Mouse (Mus musculus) hindbrain, embryonic 11.5 days (tissue): Measurements from ENCODE around the gene Cwc25. TPM values are rescaled to one million over a fixed set of nuclear protein-coding genes. Genes with fewer than 3 reads are reported as not detected.

Experiments used
- ATAC-seq: fragments of 200-750 bp; cut with Nextera tagmentation; 2 replicates; pipeline ENCODE4 v1.8.0; 2017; ENCODE audit warnings: mild to moderate bottlenecking, moderate TSS enrichment, moderate library complexity; ENCODE audit not compliant: low FRiP score
- DNase-seq: peaks from one replicate; pipeline ENCODE4 v3.0.0-alpha.2; 2015; ENCODE audit warnings: low spot score
- H3K27ac ChIP-seq: fragments of 300-500 bp; sonication (generic); 2 replicates; pipeline ENCODE4 v1.5.1; 2014; ENCODE audit warnings: mild to moderate bottlenecking, low read depth, low read length
- H3K27me3 ChIP-seq: fragments of 300-500 bp; sonication (generic); 2 replicates; pipeline ENCODE4 v1.6.1; 2014; ENCODE audit warnings: mild to moderate bottlenecking, low read length, moderate library complexity, mixed read lengths; ENCODE audit not compliant: control insufficient read depth, insufficient read depth
- H3K36me3 ChIP-seq: fragments of 300-500 bp; sonication (generic); 2 replicates; pipeline ENCODE4 v1.6.1; 2014; ENCODE audit warnings: mild to moderate bottlenecking, low read length, moderate library complexity, mixed read lengths; ENCODE audit not compliant: control insufficient read depth, insufficient read depth
- H3K4me1 ChIP-seq: fragments of 300-500 bp; sonication (generic); replicated peaks from 2 replicates; pipeline ENCODE4 v1.6.1; 2014; ENCODE audit warnings: low read length, mixed read lengths; ENCODE audit not compliant: control insufficient read depth, insufficient read depth
- H3K4me2 ChIP-seq: fragments of 300-500 bp; sonication (generic); replicated peaks from 2 replicates; pipeline ENCODE4 v1.6.1; 2014; ENCODE audit warnings: mild to moderate bottlenecking, low read depth, low read length
- H3K4me3 ChIP-seq: fragments of 300-500 bp; sonication (generic); 2 replicates; pipeline ENCODE4 v1.5.1; 2014; ENCODE audit warnings: low read depth, low read length
- H3K9ac ChIP-seq: fragments of 300-500 bp; sonication (generic); 2 replicates; pipeline ENCODE4 v1.6.1; 2014; ENCODE audit warnings: low read depth, low read length
- H3K9me3 ChIP-seq: fragments of 300-500 bp; sonication (generic); 2 replicates; pipeline ENCODE4 v1.6.1; 2016; ENCODE audit warnings: low read length; ENCODE audit not compliant: control insufficient read depth
- WGBS: fragments of 180-500 bp; shearing (Covaris S2); extraction: QIAGEN DNeasy Blood & Tissue Kit; methylation state at CpG from one replicate; pipeline ENCODE4 v1.1.7; 2014; 5-methylcytosine and 5-hydroxymethylcytosine counted together
- polyA plus RNA-seq: library from polyadenylated mRNA; unstranded; fragments of >200 nt; fragmentation: Nextera tagmentation; extraction: Ambion mirVana; gene quantifications from 2 replicates; pipeline ENCODE4 v1.2.1, GENCODE M21; 2014

The Cwc25 gene
- polyA plus RNA-seq, 1 experiment from 2014 or later = 17.0 TPM

DNA sequence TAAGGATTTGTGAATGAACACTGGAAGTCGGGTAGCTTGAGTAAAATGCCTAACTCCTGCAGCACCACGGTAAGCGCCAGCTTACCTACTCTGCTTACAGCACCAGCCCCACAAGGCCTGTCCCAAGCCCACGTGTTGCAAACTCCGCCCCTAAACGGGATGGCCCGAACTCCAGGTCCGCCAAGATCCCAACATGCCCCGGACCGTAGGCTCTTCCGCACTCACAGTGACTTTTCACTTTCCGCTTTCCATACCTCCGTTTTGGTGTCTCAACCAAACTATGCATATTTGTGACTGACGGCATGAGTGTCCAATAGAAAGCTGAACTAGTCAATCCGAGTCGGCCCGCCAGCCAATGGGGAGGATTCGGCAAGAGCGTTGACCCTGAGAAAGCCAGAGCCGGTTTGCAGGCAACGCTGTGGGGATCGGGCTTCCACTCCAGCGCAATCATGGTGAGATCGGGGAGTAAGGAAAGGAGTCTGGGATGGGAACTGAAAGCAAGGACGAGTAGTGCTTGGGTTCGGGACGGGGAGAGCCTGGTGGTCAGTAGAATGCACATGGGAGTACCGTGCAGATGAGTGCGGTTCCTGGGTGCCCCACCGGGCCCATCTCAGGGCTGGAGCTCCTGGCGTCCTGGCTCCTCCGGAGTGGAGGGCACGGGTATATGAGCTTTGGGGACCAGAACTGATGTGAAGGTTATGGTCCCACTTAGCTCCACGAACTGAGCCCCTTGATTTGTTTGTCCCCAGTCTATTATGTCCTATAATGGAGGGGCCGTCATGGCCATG is 63.1 kb downstream of the Cwc25 start, which contains the start of gene Psmb3:
Gene Psmb3 (plus strand): TSS at position 361 of the 788 bp plus-strand sequence.
- peak within 1 kb of the TSS; percentile 76 for H3K27ac ChIP-seq

GRCm38 (mm10) chr11:97702393-97702745 is 64.0 kb downstream of the Cwc25 start:
- Histone ChIP-seq H3K4me1 (peaks cover 14% of the 10 kb centered on the region), H3K36me3 (0 out of 2 replicates have a peak, but pooled peaks cover 4% of the 10 kb centered on the region), H3K4me3 (peak overlapping the region; percentile 85), H3K9ac (peak overlapping the region; percentile 61), H3K27me3 (no peaks in the 10 kb centered on the region), H3K9me3 (no peaks in the 10 kb centered on the region), H3K4me2 (peak overlapping the region; percentile 96), H3K27ac (peak overlapping the region; percentile 72; the same call in 1 of the 2 replicates)
- ATAC-seq = no peak
- under 1% methylated on average over 24 of the region's 24 CpGs for WGBS
- DNase-seq = peak; percentile 94

More for the DNA sequence above, 63.1 kb downstream of the Cwc25 start, which contains the start of gene Psmb3:
- H3K27me3 ChIP-seq = no peaks in the 10 kb centered on the region
- peak within 1 kb of the TSS; percentile 96 for H3K4me2 ChIP-seq
- peak; percentile 97 for DNase-seq
- ATAC-seq = peak; percentile 88
- H3K36me3 ChIP-seq = peaks cover 4% of the 10 kb centered on the region; the same call in 1 of the 2 replicates
- peaks cover 10% of the 10 kb centered on the region for H3K4me1 ChIP-seq
- no peaks in the 10 kb centered on the region for H3K9me3 ChIP-seq
- peak within 1 kb of the TSS; percentile 85 for H3K4me3 ChIP-seq
- under 1% methylated on average over 35 of the region's 35 CpGs for WGBS
- peak within 1 kb of the TSS; percentile 89 for H3K9ac ChIP-seq

DNA sequence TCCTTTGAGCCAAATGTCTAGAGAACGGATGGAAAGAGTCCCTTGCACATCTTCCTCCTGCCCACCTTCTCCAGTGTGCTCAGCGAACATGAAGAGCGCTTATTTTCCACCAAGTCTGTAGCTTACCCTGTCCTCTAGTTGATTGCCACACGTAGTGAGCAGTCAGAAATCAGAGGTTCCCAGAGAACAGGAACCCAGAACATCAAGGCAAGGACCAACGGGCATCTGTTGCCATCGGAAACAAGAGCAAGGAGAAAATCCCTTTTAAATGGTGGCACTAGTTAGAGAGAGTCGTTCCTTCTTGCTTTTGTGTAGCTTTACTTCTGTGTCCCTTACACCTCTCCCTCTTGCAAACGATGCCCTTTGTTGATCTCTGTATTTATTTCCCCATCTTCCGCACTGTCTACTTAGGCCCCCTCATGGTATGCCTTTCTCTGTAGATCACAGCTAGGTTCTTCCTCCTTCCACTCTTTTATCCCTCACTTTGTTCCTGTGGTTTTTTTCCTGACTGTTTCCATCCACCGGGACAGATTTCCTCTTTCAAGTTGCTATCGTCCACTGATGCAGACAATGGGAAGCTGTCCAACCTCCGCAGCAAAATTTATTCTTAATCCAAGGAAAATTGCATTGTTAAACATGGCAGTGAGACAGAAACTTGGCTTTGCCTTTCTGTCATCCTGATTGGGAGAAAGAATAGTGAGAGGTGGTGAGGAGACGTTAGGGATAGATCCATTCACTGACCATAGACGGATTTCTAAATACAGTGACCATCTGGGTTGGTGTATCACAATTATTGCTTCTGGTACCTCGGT is 64.6 kb downstream of the Cwc25 start:
- Histone ChIP-seq H3K4me1 (peaks cover 14% of the 10 kb centered on the region), H3K9me3 (no peaks in the 10 kb centered on the region), H3K4me3 (peak overlapping the region; percentile 85), H3K36me3 (0 out of 2 replicates have a peak, but pooled peaks cover 2% of the 10 kb centered on the region), H3K9ac (no peak overlapping the region; the same call in 1 of the 2 replicates), H3K4me2 (peak overlapping the region; percentile 96), H3K27me3 (no peaks in the 10 kb centered on the region), H3K27ac (no peak overlapping the region)
- DNase-seq (no peak), ATAC-seq (no peak)
- WGBS = 57% methylated on average over 15 of the region's 15 CpGs

GRCm38 (mm10) chr11:97700746-97701580 is 65.4 kb downstream of the Cwc25 start:
- WGBS = 19% methylated on average over 30 of the region's 30 CpGs
- no peak for DNase-seq
- peak overlapping the region; percentile 98 for H3K27ac ChIP-seq

GRCm38 (mm10) chr11:97700003-97700745 is 66.2 kb downstream of the Cwc25 start, which contains the start of gene Pcgf2:
Pcgf2 (minus strand) TSS chr11:97700497.
- Histone ChIP-seq H3K4me2 (peak within 1 kb of the TSS; percentile 96), H3K36me3 (no peaks in the 10 kb centered on the region), H3K9me3 (no peaks in the 10 kb centered on the region), H3K4me1 (peaks cover 27% of the 10 kb centered on the region), H3K27ac (peak within 1 kb of the TSS; percentile 98), H3K27me3 (no peaks in the 10 kb centered on the region), H3K9ac (peak within 1 kb of the TSS; percentile 97), H3K4me3 (peak within 1 kb of the TSS; percentile 89)
- ATAC-seq (peak; percentile 23), DNase-seq (peak; percentile 81)
- under 1% methylated on average over 77 of the region's 85 CpGs for WGBS

More at GRCm38 (mm10) chr11:97700746-97701580, 65.4 kb downstream of the Cwc25 start:
- Histone ChIP-seq H3K9me3 (no peaks in the 10 kb centered on the region), H3K9ac (peak overlapping the region; percentile 97), H3K27me3 (no peaks in the 10 kb centered on the region), H3K4me3 (peak overlapping the region; percentile 89), H3K4me2 (peak overlapping the region; percentile 96), H3K4me1 (peaks cover 19% of the 10 kb centered on the region), H3K36me3 (no peaks in the 10 kb centered on the region)
- ATAC-seq = no peak

DNA sequence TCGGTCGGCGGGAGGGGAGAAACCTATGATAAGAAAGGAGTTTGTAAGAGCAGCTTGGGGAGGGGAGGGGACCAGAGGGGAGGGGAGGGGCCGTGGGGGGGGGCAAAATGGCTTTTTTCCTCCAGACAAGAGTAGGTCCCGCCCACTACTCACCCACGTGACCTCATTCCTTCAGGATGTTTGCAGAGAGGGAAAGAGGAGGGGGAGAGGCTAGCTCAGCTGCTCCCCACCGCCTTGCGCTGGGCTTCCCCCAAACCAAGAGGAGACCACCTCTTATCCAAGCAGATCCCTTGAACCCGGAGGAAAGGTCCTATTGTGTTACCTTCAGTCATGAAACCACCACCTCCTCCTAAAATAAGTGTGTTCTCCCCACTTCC is 66.7 kb downstream of the Cwc25 start:
- peak overlapping the region; percentile 98 for H3K27ac ChIP-seq
- peak overlapping the region; percentile 89 for H3K4me3 ChIP-seq
- H3K9me3 ChIP-seq = no peaks in the 10 kb centered on the region
- peak overlapping the region; percentile 97 for H3K9ac ChIP-seq
- DNase-seq (peak; percentile 95), ATAC-seq (peak; percentile 62)
- H3K4me2 ChIP-seq = peak overlapping the region; percentile 96
- peaks cover 27% of the 10 kb centered on the region for H3K4me1 ChIP-seq
- no peaks in the 10 kb centered on the region for H3K36me3 ChIP-seq
- WGBS = 0% methylated on average over 5 of the region's 9 CpGs
- H3K27me3 ChIP-seq = no peaks in the 10 kb centered on the region

DNA sequence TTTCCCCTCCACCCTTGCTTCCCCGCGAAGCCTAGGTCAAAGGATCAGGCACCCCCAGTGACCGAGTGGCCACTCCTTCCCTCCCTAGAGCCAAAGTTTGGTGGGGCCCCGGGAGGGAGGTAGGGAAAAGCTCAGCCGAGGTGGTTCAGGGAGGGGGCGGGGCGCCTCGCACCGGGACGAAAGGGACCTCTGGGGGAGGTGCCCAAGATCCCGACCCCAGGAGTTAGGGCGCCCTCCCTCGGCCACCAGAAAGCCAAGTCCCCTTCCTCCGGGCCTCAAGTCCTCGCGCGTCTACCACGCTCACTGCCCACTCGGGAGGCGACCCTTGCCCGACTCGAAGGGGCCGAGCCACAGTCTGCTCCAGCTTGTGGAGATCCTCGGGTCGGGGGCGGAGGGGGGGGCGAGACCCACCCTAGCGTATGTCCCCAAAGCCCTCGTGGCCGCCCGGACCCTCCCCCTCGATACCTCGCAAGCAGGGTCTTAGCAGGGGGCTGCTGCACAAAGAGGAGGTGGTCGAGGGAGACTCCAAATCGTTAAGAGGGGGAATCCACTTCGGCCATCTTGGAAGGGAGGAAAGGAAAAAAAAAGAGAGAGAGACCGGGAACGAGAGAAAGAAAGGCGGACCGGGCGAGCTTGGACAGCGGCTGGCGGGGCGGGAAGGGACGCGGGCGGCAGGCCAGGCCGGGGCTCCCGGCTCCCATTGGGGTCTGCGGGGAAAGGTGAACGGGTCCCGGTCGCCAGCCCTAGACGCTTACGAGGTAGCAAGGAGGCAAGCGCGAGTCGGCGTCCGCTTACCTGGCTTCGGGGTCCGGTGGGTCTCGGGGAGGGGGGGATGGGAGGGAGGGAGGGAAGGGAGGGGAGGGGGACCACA is 67.4 kb downstream of the Cwc25 start:
- under 1% methylated on average over 49 of the region's 63 CpGs for WGBS
- peak overlapping the region; percentile 96 for H3K4me2 ChIP-seq
- no peaks in the 10 kb centered on the region for H3K27me3 ChIP-seq
- peak overlapping the region; percentile 97 for H3K9ac ChIP-seq
- ATAC-seq (peak; percentile 6), DNase-seq (peak; percentile 84)
- no peaks in the 10 kb centered on the region for H3K36me3 ChIP-seq
- peak overlapping the region; percentile 98 for H3K27ac ChIP-seq
- no peaks in the 10 kb centered on the region for H3K9me3 ChIP-seq
- peak overlapping the region; percentile 89 for H3K4me3 ChIP-seq
- H3K4me1 ChIP-seq = peaks cover 24% of the 10 kb centered on the region
